Mouse (Mus musculus): ENCODE measurements around the gene Qrich2.

Qrich2 gene

DNA sequence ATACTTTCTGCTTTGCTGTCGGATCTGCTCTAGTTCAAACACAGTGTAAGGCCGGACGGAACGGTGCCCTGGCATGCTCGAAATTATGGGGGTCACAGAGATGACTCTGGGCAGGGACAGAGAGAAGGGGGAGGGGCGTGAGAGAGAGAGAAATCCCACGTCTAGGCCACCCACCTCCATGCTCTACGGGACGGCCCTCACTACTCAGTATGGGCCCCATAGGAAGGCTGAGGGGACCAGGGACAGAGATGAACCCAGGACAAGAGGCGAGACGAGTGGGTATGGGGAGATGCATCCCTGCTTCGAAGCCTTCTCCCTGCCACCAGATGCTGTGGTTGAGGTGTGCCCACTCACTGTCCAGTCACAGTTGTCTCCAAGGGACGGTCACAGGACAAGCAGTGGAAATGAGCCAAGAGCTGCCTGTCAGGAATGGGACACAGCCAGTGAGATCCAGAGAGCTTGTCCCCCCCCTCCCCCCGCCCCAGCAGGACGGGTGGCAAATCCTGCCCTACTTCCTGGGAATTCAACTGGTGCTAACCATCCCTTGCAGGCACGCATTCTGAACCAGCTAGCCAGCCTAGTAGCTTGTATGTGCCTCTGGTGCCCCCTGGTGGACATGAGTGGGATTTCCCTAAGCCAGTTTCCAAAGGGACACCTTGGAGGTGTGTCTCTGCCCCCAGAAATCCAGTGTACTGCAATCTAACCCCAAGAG lies 20.3 kb downstream of the Qrich2 start:
- peak; percentile 97 for DNase-seq (ENCODE audit: low spot score)

DNA sequence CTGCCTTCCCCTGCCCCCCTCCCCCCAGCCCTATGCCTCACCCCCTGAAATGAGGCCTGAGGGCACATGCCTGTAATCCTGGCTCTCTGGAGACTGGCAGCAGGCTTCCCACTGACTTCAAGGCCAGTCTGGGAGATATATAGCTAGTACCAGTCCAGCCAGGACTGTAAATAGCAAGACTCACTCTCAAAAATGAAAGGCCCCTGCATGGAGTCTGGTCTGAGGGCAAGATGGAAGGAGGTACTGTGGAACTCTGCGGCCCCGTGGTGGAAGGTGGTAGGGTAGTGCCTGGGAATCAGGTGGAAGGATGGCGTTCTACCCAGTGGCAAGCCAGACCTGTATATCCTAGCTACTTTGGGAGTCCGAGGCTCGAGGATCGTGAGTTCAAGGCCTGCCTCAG lies 22.1 kb downstream of the Qrich2 start:
- DNase-seq (ENCODE audit: low spot score) = no peak

DNA sequence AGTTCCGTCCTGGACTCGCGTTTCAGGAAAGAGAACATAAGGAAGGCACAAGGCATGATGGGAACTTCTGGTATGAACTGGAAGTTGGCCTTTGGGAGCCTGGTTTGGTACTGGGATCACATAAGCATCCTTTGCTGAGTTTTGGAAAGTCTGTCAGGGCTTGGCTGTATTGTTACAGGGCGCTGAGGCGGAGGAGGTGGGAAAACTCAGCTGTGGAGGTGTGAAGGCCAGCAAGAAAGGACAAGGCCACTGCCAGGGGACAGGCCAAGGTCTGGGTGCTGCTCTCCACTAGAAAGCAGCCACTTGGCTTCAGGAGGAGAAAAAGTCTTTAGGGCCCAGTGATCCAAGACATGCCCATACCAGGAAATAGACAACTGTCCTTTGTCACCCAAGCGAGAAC lies 22.7 kb downstream of the Qrich2 start:
- DNase-seq (ENCODE audit: low spot score) = no peak

DNA sequence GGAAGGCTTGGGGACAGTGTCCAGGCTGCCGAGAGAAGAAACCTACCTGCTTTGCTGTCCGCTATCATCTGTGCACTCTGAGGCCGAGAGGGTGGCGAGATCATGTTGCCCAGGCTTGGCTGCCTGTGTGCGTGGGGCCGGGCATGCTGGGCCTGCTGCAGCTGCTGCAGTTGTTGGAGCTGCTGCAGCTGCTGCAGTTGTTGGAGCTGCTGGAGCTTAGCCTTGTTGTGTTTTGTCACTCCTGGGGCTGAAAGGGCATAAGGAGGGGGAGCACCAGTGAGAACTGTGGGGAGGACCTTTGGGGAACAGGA lies 23.2 kb downstream of the Qrich2 start:
- no peak for DNase-seq (ENCODE audit: low spot score)

GRCm38 (mm10) chr11:116442129-116442866 lies 23.7 kb downstream of the Qrich2 start:
- no peak for DNase-seq (ENCODE audit: low spot score)

- DNase-seq (ENCODE audit: low spot score) = no peak
Measured at GRCm38 (mm10) chr11:116440408-116441068, 25.5 kb downstream of the Qrich2 start.

DNA sequence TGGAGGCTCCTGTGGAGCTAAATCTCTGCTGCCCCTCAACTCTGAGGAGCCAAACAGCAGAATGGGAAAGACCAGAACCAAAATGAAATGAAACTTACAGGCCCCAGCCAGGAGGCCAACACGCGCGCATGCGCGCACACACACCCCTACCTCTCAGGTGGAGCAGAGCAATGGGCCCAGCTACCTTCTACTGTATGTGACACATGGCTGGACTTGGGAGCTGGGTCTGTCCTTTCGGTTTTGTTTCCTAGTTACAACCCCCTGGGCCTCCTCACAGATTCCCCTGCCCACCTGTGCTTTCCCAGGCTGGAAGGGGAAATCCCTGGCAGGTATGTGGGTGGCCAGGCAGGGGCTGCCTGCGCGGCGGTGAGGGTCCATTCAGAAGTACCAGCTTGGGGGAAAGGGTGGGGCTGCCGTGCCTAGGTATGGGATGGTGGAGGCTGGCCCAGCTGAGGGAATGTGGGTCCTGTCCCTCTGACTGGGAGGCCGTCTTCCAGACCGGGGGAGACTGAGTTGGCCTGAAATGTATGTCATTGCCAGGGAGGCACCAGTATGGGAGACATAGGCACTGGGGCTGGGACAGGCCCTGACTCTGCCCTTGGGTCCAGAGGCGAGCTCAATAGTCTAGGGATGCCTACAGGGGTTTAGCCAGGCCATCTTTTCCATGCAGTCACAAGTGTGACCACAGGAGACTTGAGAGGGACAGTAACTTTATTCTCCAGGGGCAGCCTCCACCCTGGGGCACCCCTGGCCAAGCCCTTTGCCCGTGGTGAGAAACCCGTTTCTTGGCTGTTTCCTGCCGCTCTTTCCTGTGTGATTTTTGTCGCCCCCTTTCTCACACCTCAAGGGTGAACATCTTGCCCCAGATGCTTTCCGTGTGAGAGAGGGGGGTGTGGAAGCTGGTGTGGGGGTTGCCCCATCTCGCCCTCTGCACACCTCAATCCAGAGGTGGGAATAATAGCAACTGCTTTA lies 26.5 kb downstream of the Qrich2 start:
- no peak for DNase-seq (ENCODE audit: low spot score)

DNA sequence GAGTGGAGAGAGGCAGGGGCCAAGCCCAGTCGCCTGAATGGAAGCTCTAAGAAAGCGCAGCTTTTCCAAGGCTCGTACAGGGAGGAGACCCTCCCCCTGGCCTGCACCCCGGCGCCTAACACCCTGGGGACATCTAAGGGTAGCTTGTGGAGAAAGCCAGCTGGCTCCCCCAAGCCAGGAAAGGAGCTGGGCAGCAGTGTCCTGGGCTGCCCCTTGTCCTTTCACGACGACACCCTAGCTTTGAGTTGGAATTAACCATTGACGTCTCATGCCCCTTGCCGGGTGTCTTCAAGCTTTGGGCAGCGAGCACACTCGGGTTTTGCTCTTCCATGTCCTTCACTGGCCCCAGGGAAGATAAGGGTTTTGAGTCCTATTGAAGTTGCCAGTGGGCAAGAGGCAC lies 28.5 kb downstream of the Qrich2 start:
- no peak for DNase-seq (ENCODE audit: low spot score)

- no peak for DNase-seq (ENCODE audit: low spot score)
Measured at GRCm38 (mm10) chr11:116436725-116437331, 29.2 kb downstream of the Qrich2 start.

GRCm38 (mm10) chr11:116435992-116436724 lies 29.9 kb downstream of the Qrich2 start:
- no peak for DNase-seq (ENCODE audit: low spot score)

DNA sequence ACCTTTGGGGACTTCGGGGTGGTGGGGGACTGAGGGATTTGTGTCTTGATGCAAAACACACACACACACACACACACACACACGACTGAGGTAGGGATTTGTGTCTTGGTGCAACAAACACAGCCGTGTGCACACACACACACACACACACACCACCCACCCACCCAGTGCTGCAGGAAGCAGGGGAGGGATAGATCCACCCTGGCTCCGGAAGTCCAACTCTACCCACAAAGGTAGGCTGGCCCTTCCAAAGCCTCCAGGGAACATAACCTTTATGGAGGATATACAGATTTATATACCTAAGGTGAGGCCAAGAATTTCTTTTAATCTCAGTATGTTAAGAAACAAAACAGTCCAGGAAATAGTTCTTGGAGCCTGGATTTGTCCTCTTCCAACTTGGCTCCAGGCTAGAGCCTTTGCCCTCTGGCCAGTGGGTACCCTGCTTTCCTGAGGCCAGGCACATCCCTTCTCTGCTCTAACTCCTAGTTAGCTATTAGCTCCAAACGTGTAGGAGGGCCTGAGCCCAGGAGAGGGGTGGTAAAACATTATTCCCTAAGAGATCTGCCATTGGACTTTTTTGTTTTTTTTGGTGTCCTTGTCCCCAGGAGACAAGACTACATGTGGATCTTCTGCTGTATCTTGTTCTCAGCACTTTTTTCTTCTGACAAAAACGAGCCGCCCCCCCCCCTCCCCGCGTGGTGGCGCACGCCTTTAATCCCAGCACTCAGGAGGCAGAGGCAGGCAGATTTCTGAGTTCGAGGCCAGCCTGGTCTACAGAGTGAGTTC lies 30.9 kb downstream of the Qrich2 start:
- no peak for DNase-seq (ENCODE audit: low spot score)

- peak; percentile 72 for DNase-seq (ENCODE audit: low spot score)
Measured at GRCm38 (mm10) chr11:116434287-116434966, 31.6 kb downstream of the Qrich2 start.

GRCm38 (mm10) chr11:116433356-116434286 lies 32.4 kb downstream of the Qrich2 start, which contains the start of gene Ubald2:
Gene Ubald2, plus strand, starts transcription at chr11:116434094.
- peak; percentile 99 for DNase-seq (ENCODE audit: low spot score)

DNA sequence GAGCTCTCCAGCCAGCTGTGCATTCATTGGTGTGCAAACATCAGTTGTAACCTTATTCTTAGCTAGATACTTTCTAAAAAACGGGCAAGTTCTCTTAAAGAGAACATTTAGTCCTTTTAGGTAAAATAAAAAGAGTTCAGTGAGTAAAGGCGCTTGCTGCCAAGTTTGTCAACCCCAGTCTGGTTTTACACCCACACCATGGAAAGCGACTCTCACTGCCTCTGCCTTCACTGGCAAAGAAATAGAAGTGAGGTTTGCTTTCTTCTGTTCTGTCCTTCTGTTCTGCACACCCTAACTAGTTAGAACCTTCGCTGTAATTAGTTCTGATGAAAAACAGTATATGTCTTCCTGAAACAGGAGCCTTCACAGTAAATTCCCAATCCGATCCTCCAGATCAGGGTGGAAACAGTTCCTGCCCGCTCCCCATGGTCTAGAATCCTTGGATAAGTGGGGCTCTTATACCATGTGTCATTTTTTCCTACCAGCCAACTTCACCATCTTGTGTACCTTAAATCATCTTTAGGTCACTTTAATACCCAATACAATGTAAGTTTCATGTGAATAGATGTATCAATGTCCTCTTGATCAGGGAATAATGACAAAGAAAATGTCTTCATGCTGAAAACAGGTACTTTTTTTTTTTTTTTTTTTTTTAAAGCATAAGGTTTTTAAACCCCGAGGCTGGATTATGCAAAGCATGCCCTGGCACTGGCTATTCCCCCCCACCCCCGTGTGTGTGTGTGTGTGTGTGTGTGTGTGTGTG lies 33.3 kb downstream of the Qrich2 start:
- no peak for DNase-seq (ENCODE audit: low spot score)

DNA sequence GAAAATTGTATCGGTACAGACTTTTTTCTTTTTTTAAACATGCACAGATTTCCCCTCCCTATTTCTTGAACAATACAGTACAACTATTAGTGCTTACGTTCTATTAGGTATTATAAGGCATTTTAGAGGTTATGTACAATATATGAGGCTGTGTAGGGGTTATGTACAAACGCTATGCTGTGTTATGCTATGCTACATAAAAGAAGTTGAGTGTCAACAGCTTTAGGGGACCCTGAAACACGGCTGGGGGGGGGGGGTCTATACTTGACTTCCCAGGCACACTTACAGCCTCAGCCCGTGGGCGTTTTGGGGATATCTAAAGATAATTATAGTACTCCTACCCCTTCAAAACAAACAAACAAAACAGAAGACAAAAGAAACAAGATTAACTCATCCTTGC lies 33.9 kb downstream of the Qrich2 start:
- no peak for DNase-seq (ENCODE audit: low spot score)

GRCm38 (mm10) chr11:116431428-116432077 lies 34.5 kb downstream of the Qrich2 start:
- DNase-seq (ENCODE audit: low spot score) = no peak

Measured in retina, embryonic 14.5 days (tissue).